Mouse (Mus musculus): Measurements from ENCODE around the gene 6820408C15Rik.

Gene 6820408C15Rik

DNA sequence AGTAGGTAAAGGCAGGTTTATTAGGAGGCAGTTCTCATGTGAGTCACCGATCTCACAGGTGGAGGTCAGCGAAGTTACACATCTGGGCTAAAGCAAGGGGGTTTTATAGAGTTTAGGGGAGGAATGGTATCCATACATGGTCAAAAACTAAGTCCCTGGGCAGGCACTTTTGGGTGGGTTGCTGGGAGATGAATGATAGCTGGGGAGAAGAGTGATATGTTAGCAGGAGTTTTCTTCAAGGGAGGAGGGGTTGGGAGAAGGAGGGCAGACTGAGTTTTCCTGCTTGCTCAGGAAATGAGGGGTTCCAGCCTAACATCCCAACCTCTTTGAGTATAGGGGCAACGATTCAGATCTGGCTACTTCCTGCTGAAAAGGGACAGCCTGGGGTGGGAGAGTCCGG is at the start of gene 6820408C15Rik:
TSS of gene 6820408C15Rik (plus strand) at position 301 of the 400 bp plus-strand sequence.
- DNase-seq (ENCODE audit: low read depth) = no peak

DNA sequence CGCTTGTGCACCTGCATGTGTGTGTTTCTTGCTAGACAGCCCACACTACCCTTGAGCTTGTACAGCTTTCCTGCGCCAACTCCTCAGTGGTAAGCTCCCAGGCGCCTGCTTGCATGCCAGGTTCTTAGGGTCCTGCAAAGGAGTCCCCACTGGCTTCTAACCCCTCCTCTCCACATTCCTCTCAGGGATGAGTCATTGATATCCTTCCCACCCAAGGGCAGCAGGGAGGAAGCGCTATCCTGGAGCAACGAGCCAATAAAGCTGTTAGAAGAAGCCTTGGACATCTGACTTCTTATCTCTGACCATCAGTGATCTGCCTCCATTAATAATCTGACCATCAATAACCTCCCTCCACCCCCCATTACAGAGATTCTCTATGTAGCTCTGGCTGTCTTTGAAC is 47.5 kb upstream of the 6820408C15Rik start:
- no peak for DNase-seq (ENCODE audit: low read depth)

DNA sequence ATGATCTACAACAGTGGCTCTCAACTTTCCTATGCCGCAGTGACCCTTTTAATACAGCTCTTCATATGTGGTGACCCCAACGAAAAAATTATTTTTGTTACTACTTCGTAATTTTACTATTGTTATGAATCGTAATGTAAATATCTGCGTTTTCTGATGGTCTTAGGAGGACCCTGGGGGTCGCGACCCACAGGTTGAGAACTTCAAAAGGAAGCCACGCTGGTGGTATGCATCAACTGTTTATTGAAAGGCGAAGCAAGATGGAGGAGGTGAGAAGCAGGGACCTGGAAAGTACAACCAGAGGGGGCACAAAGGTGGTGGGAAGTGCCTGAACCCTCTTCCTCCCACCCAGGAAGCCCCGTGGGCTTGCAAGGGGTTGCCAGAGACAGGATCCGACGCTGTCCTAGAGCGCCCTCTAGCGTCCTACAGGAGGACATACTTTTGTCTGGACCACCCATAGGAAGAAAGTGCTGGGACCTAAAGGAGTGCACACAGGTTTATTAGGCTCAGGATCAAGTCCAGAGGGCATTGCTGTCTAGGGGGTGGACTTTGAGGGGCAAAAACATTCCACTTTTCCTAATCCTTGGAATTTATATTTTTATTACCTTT is 46.8 kb upstream of the 6820408C15Rik start:
- DNase-seq (ENCODE audit: low read depth) = peak; percentile 54

DNA sequence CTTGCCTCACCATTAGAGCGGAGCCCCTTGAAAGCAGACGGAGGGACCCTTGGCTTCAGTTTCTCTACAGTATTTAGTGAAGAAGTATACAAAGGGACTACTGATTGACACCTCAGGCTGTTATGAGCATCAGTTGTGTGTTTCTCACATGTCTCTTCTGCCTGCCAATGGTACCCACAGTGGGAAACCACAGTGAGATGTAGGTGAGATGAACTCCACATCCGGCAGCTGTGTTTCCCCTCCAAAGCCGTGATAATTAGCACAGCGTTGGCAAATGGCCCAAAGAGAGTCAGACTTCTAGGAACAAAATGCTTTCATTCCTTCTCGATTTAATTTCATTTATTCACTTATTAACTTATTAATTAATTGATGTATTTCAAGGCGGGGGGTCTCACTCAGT is 43.3 kb upstream of the 6820408C15Rik start:
- DNase-seq (ENCODE audit: low read depth) = no peak

DNA sequence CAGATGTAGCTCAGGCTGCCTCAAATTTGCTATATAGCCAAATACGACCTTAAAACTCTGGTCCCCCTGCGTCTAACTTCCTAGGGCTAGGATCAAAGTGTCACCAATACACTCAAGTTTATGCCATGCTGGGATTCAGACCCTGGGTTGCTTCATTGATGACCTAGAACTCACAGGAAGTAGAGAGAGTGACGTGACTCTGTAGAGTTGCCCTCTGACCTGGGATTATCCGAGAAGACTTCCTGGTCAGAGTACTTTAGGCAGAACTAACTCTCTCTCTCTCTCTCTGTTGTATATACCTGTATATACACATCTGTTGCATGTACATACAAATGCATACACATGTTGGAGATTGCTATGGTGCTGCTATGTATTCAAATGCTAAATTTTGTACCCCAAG is 42.7 kb upstream of the 6820408C15Rik start:
- DNase-seq (ENCODE audit: low read depth) = no peak

DNA sequence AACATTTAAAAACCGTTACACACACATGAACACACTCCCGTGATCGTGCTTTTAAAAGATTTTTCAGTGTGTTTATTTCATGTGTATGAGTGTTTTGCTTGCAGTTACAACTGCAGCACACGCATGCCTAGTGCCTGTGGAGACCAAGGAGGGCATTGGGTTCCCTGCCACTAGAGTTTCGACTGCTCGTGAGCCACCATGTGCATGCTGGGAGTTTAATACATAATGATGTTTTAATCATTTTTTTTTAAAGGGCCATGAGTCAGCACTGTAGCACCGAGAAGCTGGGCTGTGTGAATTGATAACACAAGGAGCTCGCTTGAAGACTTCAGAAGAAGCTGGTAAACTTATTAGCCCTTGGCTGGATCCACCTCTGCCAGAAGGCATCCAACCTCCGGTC is 41.8 kb upstream of the 6820408C15Rik start:
- DNase-seq (ENCODE audit: low read depth) = no peak

DNA sequence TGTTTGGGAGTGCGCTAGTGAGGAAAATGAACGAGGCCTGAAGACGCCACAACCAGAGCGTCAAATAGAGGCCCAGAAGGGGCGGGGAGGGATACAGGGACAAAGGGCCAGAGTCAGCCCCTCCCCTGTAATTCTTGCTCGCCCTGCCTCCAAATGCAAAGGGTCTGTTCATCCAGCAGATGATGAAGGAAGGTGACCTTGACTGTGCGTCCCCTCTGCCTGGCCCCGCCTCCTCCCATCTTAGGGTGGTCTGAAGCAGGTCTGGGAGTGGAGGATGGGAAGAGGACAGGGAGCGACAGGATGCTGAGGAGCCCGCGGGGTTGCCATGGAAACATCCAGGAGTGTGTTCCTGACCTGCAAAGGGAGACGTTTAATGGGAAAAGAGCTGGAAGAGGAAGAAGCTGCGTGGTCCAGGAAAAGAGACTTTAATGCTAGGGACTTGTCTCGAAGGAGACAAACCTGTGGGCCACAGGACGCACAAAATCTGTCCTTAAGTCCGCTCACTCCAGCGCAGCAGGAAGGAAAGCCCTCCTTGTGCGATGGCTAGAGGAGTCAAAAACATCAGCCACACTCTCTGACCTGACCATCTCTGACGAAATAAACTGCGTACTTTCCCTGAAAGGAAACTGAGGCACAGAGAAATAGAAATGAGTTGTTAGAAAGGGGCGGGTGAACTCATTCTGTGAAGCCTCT is 39.6 kb upstream of the 6820408C15Rik start:
- no peak for DNase-seq (ENCODE audit: low read depth)

DNA sequence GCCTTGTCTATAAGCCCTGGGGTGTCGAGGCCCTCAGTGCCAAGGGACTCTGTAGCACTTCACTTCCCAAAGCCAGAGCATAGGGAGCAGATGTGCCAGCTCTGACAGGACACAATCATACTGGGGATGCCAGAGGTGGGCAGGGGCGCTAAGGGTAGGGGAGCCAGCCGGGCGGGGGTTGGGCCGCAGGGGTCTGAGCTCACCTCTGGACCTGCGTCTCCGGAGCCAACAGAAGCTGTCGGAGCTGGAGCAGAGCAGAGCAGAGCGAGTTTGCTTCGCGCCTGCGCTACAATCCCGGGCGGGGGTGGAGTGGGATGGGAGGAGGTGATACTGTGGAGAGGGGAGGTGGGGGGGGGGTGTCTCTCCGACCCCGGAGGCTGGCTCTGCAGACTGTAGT is 39.0 kb upstream of the 6820408C15Rik start, which contains the start of gene Nrsn2:
TSS of gene Nrsn2 (minus strand) at position 294 of the 397 bp plus-strand sequence.
- DNase-seq (ENCODE audit: low read depth) = no peak

DNA sequence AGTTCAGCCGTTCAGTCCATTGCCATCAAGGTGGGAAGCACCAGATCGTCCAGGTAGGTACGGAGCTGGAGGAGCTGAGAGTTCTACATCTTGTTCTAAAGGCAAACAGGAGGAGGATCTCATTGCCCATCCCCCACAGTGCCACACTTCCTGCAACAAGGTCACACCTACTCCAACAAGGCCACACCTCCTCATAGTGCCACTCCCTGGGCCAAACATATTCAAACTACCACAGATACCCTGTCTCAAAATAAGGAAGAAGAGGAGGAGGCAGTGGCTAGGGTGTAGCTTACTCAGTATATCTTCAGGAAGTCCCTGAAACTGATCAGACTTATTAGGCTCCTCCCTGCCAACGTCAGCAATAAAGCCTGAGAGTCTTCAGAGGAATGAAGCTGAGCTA is 31.2 kb upstream of the 6820408C15Rik start:
- DNase-seq (ENCODE audit: low read depth) = no peak

DNA sequence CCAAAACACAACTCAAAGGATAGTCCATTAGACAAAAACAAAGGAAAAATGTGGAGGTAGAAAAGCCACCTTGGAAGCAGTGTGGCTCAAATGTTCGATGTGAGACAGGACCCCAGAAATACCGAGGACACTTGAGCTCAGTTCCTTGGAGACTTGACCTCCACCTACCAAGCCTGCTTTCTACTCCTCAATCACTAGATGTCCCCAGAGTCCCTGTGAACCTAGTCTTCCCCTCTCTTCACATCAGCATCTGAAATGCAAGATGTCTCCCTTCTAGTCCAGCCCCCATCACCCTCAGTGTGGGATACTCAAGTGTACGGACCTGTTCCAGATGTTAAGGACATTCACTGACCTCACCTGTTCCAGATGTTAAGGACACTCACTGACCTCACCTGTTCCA is 22.6 kb upstream of the 6820408C15Rik start:
- DNase-seq (ENCODE audit: low read depth) = no peak

DNA sequence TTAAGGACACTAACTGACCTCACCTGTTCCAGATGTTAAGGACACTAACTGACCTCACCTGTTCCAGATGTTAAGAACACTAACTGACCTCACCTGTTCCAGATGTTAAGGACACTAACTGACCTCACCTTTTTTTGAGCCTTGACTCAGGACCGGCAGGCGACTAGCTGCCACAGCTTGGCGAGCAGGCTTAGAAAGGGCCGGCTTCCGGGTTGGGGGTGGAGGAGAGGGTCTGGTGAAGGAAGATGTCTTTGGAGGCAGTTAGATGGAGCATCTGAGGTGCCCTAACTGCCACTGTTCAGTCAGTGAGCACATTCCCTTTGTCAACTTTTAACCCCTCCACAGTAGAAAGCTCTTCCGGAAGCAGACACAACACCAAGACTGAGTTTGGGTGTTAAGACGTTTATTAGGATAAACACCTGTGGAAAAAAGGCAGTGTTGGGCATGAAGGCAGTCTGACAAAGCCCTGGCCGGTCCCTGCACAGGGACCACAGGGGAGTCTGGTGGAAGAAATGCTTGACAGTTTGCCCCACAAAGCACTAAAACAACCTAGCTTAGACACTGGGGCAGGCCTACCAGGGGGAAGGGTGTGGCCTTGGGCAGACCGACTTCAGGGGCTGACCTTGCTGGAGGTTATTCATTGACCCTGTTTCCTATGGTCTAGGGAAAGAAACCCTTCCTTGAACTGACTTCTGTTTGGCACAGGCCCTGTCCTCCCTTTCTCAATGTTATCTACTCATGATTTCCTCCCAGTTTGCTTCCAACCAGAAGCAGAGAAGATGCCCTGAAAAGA is 22.0 kb upstream of the 6820408C15Rik start:
- DNase-seq (ENCODE audit: low read depth) = no peak

DNA sequence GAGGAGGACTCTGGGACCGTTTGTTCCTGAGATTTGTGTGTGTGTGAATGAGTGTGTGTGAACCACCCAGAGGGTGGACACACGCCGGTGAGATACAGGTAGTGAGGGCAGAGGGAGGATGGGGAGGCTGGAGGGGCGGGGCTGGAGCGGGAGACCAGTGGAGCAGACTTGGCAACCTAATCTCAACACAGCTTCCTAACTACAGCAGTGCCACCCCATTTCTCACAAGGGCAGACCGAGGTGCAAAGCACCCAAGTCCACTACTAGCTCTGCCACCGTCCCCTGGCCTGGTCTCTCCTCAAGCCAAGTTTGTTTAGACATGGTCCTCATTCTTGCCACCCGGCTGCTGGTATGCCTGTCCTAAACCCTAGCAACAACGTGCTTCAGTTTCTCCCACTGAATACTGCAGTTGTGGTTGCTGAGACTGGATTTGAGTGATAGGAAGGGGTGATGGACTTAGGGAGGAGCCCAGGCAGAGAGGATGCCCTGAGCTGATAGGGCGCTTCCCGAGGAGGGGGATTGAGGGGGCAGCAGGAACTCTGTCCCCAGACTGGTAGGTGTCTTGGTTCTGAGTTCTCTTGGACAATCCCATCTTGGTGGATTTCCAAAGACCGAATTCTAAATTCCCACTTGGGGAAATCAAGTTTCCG is 20.0 kb upstream of the 6820408C15Rik start:
- no peak for DNase-seq (ENCODE audit: low read depth)

DNA sequence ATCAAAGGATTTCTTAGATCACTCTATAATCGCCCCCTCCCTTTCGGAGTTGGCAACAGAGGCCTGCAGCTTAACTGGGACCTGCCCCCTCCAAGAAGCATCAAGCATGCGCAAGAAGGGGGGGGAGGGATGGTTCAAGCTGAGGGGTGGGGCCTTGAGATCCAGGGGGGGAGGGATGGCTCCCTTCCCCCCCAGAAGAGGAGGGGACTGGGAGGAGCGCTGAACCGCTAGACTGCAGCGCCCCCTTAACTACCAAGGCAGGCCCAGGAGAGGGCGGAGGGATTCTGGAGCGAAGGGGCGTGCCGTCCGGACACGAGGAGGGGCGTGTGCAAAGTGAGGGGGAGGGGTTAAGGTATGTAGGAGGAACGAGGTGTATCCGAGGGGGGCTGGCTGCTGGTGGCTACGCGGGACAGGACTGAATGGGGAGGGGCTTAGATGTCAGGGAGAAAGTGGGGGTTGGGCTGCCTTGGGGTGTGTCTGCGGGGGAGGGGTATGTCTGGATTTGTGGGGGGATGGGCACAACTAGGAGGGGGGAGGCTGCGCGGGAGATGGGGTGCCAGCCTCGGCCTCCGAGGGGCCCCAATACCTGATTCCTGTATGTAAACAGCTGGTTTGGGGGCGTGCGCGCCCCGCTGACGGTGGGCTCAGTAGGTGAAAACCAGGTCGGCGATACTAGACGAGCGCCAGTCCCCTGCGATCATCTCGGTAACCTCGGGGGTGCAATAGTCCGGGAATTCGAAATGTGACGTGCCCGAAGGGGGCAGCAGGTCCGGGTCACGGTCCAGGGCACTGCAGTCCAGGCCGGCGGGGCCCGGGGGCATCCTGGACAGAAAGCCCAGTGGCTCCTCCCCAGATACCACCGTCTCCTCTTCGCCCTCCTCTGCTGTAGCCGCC is 19.0 kb upstream of the 6820408C15Rik start:
- peak; percentile 85 for DNase-seq (ENCODE audit: low read depth)

DNA sequence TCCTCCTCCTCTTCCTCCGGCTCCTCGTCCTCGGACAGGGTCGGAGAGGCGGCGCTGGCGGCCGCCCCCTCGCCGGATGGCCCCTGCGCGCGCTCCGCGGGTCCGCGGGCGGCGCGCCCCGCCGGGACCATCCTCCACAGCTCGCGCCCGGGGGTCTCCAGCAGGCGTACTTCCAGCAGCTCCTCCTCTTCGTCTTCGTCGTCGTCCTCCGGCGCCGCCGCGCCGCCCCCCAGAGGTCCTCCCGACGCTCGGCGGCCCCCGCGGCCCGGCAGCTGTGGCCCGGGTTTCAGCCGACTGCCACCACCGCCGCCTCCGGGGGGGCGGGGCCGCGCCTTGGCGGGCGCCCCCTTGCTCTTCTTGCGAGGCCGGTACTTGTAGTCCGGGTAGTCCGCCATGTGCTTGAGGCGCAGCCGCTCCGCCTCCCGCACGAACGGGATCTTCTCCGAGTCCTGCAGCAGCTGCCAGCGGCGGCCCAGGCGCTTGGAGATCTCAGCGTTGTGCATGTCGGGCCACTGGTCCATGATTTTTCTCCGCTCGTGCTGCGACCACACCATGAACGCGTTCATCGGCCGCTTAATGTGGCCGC is 18.3 kb upstream of the 6820408C15Rik start:
- no peak for DNase-seq (ENCODE audit: low read depth)

DNA sequence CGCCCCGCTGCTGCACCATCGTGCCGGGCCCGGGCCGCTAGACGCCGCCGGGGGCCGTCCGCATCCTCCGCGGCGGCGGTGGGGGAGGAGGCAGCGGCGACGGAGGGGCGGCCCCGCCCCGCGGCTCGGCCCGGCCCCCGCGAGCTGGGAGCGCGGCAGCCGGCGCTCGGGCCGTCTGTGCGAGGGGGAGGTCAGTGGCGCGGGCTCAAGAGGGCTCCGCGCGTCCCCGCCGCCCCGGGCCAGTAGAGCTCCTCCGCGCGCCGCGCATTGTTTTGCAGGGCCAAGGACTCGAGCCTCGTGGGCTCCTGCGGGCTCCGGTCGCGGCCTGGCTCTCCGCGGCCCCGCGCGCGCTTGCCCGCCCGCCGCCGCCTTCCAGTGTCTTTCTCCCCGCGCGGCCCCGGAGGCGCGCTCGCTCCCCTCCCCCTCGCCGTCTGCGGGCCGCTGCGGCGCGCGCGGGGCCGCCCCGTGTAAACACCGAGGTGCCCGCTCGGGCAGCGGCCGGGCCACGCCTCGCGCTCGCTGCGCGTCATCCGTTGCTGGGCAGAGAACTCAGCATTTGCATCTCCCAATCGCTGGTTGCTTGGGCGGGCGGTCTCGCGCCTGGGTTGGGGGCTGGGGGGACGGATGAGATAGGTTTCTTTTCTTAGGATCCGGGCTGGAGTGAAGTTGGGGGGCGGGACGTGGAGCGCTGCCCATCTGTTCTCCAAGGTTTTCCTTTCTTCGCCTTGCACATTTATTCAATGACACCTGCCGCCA is 17.5 kb upstream of the 6820408C15Rik start, which contains the start of gene Sox12:
TSS of gene Sox12 (minus strand) at position 384 of the 756 bp plus-strand sequence.
- peak; percentile 83 for DNase-seq (ENCODE audit: low read depth)

DNA sequence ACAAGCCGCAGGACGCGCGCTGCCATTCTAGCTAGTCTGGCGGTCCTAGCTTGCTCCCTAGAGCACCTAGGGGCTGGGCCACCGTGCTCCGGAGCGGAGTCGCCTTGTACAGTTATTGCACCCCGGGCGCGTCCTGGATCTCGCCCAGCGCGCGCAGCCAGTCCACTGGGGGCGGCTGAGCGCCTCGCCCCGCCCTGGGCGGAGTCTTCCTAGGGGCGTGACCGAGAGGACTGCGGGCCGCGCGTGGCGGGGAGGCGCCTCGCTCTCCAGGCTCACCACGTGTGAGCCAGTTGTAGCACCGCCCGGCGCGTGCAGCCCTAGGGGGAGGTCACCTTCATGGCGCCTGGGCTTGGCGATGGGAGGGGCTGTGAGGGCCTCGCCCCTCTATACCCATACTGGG is 16.7 kb upstream of the 6820408C15Rik start:
- DNase-seq (ENCODE audit: low read depth) = peak; percentile 86

DNA sequence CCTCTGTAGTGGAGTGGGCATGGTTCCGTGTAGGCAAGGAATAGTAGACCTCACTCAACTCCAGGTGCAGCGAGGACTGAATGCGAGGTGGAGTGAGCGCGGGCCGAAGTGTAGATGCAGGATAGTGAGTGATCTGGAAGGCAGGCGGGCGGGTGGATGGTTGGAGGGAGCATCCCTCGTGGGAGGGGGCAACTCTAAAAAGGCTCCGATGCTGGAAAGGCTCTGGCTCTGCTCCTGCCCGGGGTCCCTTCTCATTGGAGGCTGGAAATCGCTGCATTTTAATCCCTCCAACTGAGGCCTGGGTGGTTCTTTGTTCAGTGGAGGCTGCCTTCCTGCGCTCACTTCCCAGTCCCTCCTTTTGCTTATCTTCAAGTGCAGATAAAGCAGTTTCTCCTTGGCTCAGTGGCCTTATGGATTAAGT is 16.3 kb upstream of the 6820408C15Rik start:
- no peak for DNase-seq (ENCODE audit: low read depth)

DNA sequence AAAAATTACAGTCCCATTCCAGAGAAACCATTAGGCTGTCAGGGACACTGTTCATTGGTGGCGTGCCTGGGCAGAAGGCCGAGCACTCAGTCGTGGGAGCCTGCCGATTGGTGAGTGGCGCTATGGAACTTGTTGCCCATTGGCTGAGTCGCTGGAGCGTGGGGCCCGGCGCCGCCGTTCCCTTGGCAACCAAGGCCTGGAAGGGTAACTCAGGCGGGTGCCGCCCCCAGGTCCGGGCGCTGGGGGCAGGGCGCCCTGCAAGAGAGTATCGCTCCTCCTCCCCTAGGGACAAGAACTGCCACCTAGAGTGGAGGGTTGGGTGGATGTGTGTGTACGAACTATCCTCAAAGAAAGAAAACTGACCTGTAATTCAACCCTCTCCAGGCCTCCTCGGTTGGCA is 9.3 kb upstream of the 6820408C15Rik start:
- DNase-seq (ENCODE audit: low read depth) = peak; percentile 96

DNA sequence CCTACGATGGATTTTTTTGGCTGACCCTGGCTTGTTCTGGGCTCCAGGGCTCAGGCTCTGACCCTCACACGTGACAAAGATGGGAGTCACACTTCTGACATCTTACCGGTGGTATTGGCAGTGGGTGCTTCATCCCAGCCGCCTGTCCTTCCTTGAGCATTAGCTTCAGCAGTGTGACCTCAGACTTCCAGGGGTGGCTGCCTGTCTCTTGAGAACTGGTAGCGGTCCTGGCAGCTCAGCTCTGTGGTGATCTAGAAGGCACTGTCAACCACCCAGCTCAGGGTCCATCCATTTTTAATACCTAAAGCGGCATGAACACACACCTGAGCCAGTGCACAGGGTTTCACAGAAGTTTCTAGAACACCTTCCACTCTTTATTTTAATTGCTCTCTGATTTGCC is 5.6 kb upstream of the 6820408C15Rik start:
- DNase-seq (ENCODE audit: low read depth) = no peak

DNA sequence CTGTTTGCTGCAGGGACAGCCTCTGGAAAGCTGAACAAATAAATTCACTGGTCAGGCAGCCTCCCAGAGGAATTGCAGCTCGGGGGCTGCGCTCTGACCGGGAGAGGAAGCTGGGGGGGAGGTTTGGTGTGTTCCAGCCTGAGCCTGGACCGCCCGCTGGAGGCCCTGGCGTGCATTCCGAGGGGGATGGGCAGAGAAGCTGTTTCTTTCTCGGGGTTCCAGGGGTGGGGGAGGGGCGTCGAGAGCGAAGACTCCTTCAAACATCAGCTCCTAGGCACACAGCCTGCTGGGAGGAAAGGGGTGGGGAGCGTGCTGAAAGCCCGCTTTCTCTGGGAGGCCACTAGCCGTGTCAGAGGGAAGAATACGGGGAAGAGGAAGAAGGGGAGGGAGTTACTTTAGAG is 4.4 kb upstream of the 6820408C15Rik start:
- no peak for DNase-seq (ENCODE audit: low read depth)
